Mouse (Mus musculus) WW6 (cell line): ENCODE results near the gene Zfp27.

Source experiments
- DNase-seq: peaks from one replicate; pipeline ENCODE4 v3.0.0-alpha.2; 2013; ENCODE audit warnings: low read depth, low spot score

The Zfp27 gene

DNA sequence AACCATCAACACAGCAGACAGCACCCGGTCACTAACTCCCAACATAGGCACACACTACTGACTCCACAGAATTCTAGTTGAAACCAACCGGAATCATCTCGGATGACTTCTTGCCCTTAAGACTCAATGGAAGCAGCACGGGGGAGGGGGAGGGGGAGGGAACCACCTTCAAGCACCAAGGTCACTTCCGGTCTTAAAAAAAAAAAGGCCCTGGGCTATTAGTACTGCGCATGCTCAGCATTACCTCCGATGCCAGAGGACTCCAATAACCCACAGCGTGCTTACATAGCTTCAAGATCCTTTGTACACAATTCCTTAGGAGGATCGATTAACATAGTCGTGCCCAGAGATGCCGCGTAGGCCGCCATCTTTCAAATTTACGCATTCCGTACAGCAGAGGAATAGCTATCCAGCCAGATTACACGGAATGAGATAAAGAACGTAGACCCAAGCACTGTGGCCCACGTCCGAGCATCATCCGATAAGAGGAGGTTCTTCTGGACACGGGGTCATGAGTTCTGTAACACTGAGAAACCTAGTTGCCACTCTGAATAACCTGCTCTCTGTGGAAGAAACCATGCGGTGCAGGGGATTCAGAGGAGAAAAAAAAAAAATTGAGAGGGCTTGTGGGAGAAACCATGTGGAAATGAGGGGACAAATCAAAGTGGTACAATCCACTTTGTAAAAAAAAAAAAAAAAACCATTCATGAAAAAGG, at the start of gene Zfp27:
Gene Zfp27 (minus strand): TSS at position 607 of the 716 bp plus-strand sequence.
- peak; percentile 87 for DNase-seq

DNA sequence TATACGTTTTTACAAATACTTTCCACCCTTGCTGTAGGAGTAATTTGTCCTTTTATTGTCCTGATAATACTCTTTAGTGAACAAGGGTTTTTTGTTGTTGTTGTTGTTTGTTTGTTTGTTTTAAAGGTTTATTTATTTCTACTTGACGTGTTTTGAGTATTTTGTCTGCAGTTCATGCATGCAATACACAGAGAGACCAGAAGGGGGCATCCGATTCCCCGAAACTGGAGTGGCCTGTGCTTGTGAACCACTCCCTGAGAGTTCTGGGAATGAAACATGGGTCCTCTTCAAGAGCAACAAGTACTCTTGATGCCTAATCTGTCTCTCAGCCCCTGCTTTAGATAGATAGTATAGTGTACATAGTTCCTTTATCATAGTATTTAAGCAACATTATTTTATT, 48.4 kb upstream of the Zfp27 start:
- DNase-seq, result peak; percentile 45

GRCm38 (mm10) chr7:29953513-29954401, 47.4 kb upstream of the Zfp27 start, which contains the start of gene Zfp74:
TSS of gene Zfp74 (minus strand) at chr7:29954089.
- DNase-seq, result peak; percentile 80

DNA sequence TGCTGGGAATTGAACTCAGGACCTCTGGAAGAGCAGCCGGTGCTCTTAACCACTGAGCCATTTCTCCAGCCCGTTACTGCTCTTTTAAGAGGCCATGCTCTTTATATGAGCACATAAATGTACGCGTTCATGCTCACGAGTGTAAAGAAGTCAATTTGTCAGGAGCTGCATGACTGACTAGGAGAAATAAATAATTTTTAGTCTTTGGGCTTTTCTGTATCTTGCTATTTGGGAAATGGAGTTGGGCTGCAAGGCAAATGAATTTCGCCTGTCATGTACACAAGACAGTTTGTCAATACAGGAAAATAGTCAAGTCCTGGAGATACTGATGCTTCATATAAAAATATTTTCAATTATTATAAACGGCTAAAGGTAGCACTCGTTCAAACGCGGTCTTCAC, 46.7 kb upstream of the Zfp27 start:
- no peak for DNase-seq

- DNase-seq, result peak; percentile 46
Measured at GRCm38 (mm10) chr7:29944201-29944600, 37.8 kb upstream of the Zfp27 start.

- DNase-seq, result no peak
Measured at GRCm38 (mm10) chr7:29943720-29944119, 37.3 kb upstream of the Zfp27 start.

DNA sequence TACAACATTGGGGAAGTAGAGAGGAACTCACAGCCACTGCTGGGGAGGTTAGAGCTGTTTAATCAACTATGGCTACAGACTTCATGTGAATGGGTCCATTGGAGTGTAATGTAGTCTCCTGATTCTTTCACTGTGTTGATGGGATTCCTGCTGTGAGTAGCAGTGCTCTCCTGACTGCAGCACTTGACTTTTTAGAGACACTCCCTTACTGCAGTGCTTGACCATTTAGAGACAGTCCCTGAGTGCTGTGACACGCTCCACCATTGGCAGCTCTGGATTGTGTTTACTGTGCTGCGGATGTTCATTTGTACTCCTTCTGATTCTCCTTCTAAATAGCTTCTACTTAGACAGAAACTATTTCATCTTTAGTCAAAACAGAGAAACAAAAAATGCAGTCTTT, 36.4 kb upstream of the Zfp27 start:
- DNase-seq, result no peak

DNA sequence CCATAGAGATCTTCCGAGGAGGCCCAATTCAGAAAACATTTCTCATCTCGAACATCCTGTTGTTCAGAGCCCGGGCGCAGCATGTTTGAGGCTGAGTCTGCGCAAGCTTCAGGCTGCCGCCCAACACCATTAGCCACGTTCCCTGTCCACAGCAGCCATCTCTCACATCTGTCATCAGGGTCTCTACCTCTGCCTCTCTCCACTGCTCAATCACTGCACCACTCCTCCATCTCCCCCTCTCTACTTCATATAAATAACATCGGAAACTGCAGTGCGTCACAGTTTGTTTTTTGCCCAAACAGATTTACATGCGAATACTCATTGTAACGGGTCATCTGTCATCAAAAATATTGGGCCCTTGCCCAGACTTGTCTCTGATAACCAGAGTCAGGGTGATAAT, 34.7 kb upstream of the Zfp27 start:
- DNase-seq, result no peak

DNA sequence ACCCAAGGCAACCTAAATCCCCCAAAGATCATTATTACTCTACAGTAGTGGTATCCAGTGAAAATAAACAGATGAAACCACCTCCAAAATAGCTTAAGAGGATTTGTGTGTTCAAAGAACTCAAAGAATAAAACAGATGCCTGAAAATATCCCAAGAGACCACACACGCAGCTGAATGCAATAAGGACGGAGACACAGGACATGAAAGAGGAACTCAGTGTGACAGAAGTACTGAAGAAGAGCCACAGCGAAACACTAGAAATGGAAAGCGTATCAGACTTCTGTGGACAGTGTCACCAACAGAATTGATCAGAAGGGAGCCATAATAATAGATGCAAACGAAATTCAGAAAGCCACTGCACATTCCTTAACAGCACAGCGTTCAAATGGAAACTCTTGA, 32.5 kb upstream of the Zfp27 start:
- no peak for DNase-seq

- no peak for DNase-seq
Measured at GRCm38 (mm10) chr7:29922780-29923179, 16.4 kb upstream of the Zfp27 start.

DNA sequence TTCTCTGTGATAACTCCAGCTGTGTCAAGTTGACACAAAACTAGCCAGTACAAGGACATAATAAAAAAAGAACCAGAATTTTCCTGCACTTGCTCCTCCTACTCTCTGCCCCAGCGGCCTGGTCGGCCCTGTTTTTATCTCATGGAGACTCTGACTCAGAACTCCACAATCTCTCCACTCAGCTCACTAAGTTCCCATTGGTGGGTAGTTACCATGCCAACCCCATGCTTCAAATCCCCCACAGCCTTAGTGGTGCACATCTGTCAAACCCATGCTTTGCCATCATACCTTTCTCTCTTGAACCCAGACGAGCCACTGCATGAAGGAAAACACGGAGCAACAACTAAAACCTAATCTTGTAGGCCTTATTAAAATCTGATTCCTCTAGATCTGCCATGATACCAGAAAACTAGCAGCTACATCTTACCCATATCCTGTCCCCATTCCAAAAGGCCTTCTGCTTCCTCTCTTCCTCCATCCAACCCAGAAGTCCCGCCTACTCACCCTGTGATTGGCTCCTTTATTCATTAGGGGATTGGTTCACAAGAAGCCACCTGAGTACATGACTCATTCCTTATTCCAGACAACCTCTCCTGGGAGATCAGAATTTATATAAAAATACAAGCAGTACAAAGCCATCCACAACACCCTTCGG, 15.2 kb upstream of the Zfp27 start:
- DNase-seq, result peak; percentile 42

GRCm38 (mm10) chr7:29918062-29918453, 11.7 kb upstream of the Zfp27 start:
- DNase-seq, result no peak

- DNase-seq, result no peak
Measured at GRCm38 (mm10) chr7:29917371-29918061, 11.1 kb upstream of the Zfp27 start.

- DNase-seq, result no peak
Measured at GRCm38 (mm10) chr7:29912172-29912571, 5.8 kb upstream of the Zfp27 start.

DNA sequence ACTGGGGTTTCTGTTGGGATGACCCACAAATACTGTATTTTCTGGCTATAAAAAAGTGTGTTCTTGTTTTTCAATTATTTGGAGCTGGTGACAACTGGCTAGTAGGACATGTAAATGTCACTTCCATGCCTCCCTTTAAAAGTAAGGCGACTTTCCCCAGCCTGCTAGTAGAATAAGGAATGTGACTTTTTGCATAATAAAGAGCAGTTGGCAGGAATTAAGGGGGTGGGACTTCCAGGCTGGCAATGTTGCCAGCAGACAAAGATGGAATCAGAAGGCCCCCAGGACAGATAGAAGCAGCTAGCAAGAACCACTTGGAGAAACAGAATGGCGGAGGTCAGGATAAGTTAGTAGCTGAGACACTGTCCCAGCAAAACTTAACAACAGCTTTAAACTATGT, 3.9 kb upstream of the Zfp27 start:
- no peak for DNase-seq

- DNase-seq, result peak; percentile 68
Measured at GRCm38 (mm10) chr7:29908130-29908950, 2.0 kb upstream of the Zfp27 start, which contains the start of gene Zfp383. TSS of gene Zfp383 (plus strand) at chr7:29908223.

- DNase-seq, result no peak
Measured at GRCm38 (mm10) chr7:29907206-29907605, 834 bp upstream of the Zfp27 start.

DNA sequence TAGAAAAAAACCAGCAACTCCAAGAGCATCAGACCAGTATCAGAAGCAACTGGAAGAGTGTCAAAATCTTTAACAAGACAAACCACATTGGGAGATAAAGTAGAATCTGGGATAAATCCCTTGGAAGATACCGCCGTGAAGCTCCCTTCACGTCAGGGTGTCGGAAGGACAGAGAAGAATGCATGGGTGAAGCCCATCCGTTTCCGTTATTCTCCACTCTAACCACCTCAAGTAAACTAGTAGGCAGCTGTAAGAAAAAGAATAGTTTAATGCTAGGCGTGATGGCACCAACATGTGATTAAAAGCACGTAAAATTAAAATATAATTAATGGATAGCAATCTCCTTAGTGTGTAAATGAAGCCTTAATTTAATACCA, 298 bp upstream of the Zfp27 start:
- no peak for DNase-seq

GRCm38 (mm10) chr7:29904101-29904500, 2.3 kb downstream of the Zfp27 start:
- DNase-seq, result no peak

GRCm38 (mm10) chr7:29898351-29898750, 8.0 kb downstream of the Zfp27 start:
- DNase-seq, result no peak

- DNase-seq, result no peak
Measured at GRCm38 (mm10) chr7:29892756-29893155, 13.6 kb downstream of the Zfp27 start.
